Mouse (Mus musculus): Measurements from ENCODE around the gene Tenm4. TPM values are rescaled to one million over a fixed set of nuclear protein-coding genes. Genes with fewer than 3 reads are reported as not detected.

The Tenm4 gene
- polyA plus RNA-seq, 1 experiment from 2014 or later: 11.4 TPM

DNA sequence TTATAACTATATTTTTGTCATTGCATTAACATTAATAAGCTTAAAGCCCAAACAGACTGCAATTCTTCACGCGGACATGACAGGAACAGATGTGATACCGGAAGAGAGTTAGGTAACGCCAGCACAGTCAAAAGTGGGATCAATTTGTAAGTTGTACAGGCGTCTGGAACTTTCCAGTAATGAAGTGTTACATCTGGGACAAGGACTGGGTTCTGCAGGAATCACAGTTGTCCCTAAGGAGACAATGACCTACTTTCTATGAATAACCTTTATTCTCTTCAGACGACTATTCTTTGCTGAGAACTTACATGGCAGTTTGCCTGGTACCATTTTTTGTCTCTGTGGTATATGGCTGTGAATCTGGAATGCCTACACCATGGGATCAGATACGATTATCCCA is 214.8 kb downstream of the Tenm4 start:
- H3K27ac ChIP-seq (ENCODE audit: low read depth, low read length): no peak overlapping the region
- 83% methylated on average over 7 of the region's 7 CpGs for WGBS (ENCODE audit: insufficient replicate concordance)
- no peaks in the 10 kb centered on the region for H3K9me3 ChIP-seq (replicated peaks; ENCODE audit: control insufficient read depth, low read length)
- no peak for ATAC-seq (replicated peaks; ENCODE audit: insufficient number of reproducible peaks, low FRiP score, low TSS enrichment)
- H3K4me3 ChIP-seq (ENCODE audit: low read depth, low read length): no peak overlapping the region
- no peak overlapping the region for H3K4me2 ChIP-seq
- H3K4me1 ChIP-seq (ENCODE audit: control insufficient read depth, insufficient read depth, low read length): no peaks in the 10 kb centered on the region
- no peaks in the 10 kb centered on the region for H3K27me3 ChIP-seq (ENCODE audit: control insufficient read depth, insufficient read depth, low read length)
- H3K9ac ChIP-seq (ENCODE audit: low read depth, low read length): no peak overlapping the region
- no peaks in the 10 kb centered on the region for H3K36me3 ChIP-seq (ENCODE audit: control insufficient read depth, insufficient read depth, low read length)

DNA sequence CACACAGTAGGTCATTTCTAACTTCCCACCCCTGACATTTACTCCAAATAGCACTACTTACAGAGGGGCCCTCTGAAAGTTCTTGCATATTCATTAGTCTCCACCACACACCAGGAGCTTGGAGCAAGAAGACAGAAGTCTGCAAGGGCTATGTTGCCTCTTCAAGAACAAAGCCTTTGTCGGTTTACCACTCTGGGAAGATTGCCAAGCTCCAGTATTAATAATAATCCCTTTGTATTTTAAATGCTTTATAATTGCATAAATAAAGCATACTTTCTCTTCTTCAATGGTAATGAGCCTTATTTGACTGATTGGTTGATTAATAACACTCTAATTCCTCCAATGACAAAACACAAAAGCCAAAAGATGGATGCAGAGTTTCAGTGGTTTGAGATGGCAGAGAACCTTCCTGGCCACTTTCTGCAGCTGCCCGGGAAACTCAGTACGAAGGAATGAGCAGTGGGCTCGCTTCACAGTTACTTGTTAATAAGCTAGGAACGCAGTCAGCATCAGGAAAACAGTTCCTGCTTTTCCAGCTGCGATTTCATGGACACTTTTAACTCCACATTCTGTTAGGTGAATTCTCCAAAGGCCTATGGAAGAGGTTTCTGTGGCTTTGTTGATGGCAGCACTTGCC is 219.1 kb downstream of the Tenm4 start:
- no peak for ATAC-seq (replicated peaks; ENCODE audit: insufficient number of reproducible peaks, low FRiP score, low TSS enrichment)
- no peak overlapping the region for H3K9ac ChIP-seq (ENCODE audit: low read depth, low read length)
- H3K4me3 ChIP-seq (ENCODE audit: low read depth, low read length): no peak overlapping the region
- no peak overlapping the region for H3K27ac ChIP-seq (ENCODE audit: low read depth, low read length)
- H3K4me2 ChIP-seq: no peak overlapping the region
- H3K36me3 ChIP-seq (ENCODE audit: control insufficient read depth, insufficient read depth, low read length): no peaks in the 10 kb centered on the region
- H3K4me1 ChIP-seq (ENCODE audit: control insufficient read depth, insufficient read depth, low read length): no peaks in the 10 kb centered on the region
- H3K9me3 ChIP-seq (replicated peaks; ENCODE audit: control insufficient read depth, low read length): no peaks in the 10 kb centered on the region
- WGBS (ENCODE audit: insufficient replicate concordance): 73% methylated on average over 6 of the region's 6 CpGs
- H3K27me3 ChIP-seq (ENCODE audit: control insufficient read depth, insufficient read depth, low read length): no peaks in the 10 kb centered on the region

DNA sequence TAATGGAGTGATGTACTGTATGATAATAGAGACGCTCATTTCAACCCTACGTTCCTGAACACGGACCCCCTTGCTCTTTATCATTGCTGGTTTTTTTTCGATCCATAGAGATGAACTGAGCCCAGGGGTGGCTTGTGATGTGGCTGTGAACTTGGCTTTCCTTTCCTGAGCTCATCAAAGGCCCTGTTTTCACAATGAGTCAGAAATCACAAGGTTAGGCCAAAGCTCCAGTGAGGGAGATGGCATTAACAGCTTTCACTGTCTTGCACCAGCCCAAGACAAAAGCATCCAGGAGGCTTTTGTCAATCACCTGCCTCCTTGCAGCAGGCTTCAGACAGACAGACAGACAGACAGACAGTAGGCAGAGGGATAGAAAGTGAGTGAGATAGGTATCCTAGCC is 219.8 kb downstream of the Tenm4 start:
- Histone ChIP-seq H3K4me2 (no peak overlapping the region), H3K9me3 (replicated peaks; ENCODE audit: control insufficient read depth, low read length) (no peaks in the 10 kb centered on the region), H3K36me3 (ENCODE audit: control insufficient read depth, insufficient read depth, low read length) (no peaks in the 10 kb centered on the region), H3K27me3 (ENCODE audit: control insufficient read depth, insufficient read depth, low read length) (no peaks in the 10 kb centered on the region), H3K9ac (ENCODE audit: low read depth, low read length) (no peak overlapping the region), H3K4me3 (ENCODE audit: low read depth, low read length) (no peak overlapping the region), H3K27ac (ENCODE audit: low read depth, low read length) (no peak overlapping the region), H3K4me1 (ENCODE audit: control insufficient read depth, insufficient read depth, low read length) (no peaks in the 10 kb centered on the region)
- 75% methylated on average over 4 of the region's 4 CpGs for WGBS (ENCODE audit: insufficient replicate concordance)
- no peak for ATAC-seq (replicated peaks; ENCODE audit: insufficient number of reproducible peaks, low FRiP score, low TSS enrichment)

DNA sequence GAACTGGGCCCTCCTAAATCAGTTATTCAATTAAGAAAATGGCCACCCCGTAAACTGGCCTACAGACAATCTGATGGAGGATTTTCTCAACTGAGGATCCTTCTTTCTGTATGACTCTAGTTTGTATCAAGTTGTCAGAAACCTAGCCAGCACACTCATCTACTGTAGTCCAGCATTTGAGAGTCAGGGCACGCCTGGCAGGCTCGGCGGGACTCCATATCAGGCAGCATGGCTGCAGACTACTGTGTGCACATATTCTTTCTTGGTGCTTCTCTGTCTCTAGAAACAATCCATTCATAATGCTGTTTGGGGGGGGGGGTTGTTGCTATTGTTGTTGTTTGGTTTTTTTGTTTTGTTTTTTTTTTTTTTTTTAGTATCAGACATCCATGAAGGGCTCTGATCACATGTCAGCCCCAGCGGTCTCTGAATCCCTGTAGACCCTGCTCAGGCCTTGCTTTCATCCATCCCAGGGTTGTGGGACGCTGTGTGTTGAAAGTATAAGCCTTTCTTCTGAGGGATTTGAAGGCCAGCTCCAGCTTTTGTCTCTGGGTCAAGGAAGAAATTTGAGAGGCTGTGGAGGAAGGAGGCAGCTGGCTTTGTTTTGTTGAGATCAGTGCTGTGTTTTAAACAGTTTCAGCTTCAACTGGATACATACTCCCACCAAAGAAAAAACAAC is 220.9 kb downstream of the Tenm4 start:
- Histone ChIP-seq H3K4me3 (ENCODE audit: low read depth, low read length) (no peak overlapping the region), H3K4me1 (ENCODE audit: control insufficient read depth, insufficient read depth, low read length) (no peaks in the 10 kb centered on the region), H3K9ac (ENCODE audit: low read depth, low read length) (no peak overlapping the region), H3K27ac (ENCODE audit: low read depth, low read length) (no peak overlapping the region), H3K36me3 (ENCODE audit: control insufficient read depth, insufficient read depth, low read length) (no peaks in the 10 kb centered on the region), H3K27me3 (ENCODE audit: control insufficient read depth, insufficient read depth, low read length) (no peaks in the 10 kb centered on the region), H3K9me3 (replicated peaks; ENCODE audit: control insufficient read depth, low read length) (no peaks in the 10 kb centered on the region), H3K4me2 (no peak overlapping the region)
- 83% methylated on average over 6 of the region's 6 CpGs for WGBS (ENCODE audit: insufficient replicate concordance)
- ATAC-seq (replicated peaks; ENCODE audit: insufficient number of reproducible peaks, low FRiP score, low TSS enrichment): no peak

DNA sequence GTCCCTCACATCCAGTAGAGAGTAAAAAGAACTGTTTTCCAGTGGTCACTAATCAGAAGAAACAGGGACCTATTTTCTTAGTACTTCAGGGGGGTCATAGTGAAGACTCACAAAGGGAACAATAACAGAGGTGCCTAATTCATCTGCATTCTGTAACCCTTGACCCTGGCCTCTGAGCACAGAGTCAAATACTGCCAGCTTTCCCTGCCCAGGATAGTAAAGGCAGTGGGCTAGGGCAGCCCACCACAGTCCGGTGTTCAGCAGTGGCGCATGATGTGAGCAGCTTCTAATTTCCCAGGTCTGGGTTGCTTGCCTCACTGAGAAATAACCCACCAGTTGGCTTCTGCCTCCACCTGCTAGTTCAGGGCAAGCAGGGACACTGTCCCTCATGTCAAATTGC is 221.6 kb downstream of the Tenm4 start:
- no peak overlapping the region for H3K9ac ChIP-seq (ENCODE audit: low read depth, low read length)
- H3K4me1 ChIP-seq (ENCODE audit: control insufficient read depth, insufficient read depth, low read length): no peaks in the 10 kb centered on the region
- ATAC-seq (replicated peaks; ENCODE audit: insufficient number of reproducible peaks, low FRiP score, low TSS enrichment): no peak
- H3K27me3 ChIP-seq (ENCODE audit: control insufficient read depth, insufficient read depth, low read length): peaks cover 3% of the 10 kb centered on the region; the same call in 1 of the 2 replicates
- no peak overlapping the region for H3K27ac ChIP-seq (ENCODE audit: low read depth, low read length)
- H3K9me3 ChIP-seq (replicated peaks; ENCODE audit: control insufficient read depth, low read length): no peaks in the 10 kb centered on the region
- H3K36me3 ChIP-seq (ENCODE audit: control insufficient read depth, insufficient read depth, low read length): no peaks in the 10 kb centered on the region
- no peak overlapping the region for H3K4me2 ChIP-seq
- no peak overlapping the region for H3K4me3 ChIP-seq (ENCODE audit: low read depth, low read length)
- 87% methylated on average over 2 of the region's 2 CpGs for WGBS (ENCODE audit: insufficient replicate concordance)

DNA sequence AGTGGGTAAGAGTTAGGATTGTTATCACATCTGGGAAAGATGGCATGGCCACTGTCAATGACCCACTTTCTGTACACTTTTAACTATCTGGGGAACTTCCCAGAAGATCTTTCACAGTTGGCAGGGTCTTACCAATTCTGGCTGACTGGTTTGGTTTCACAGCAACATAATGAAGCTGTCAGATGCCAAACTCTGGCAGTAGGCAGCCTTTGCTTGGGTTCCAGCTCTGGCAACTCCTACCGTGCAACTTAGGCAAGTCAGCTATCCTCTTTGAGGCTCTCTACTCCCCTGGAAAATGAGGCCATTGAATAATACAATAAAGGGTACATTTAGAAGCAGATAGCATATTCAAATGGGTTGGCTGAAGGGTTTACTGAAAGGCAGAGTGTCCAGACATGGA is 226.9 kb downstream of the Tenm4 start:
- Histone ChIP-seq H3K4me3 (ENCODE audit: low read depth, low read length) (no peak overlapping the region), H3K4me1 (ENCODE audit: control insufficient read depth, insufficient read depth, low read length) (peaks cover 4% of the 10 kb centered on the region; the same call in 1 of the 2 replicates), H3K27ac (ENCODE audit: low read depth, low read length) (no peak overlapping the region), H3K9me3 (replicated peaks; ENCODE audit: control insufficient read depth, low read length) (no peaks in the 10 kb centered on the region), H3K36me3 (ENCODE audit: control insufficient read depth, insufficient read depth, low read length) (no peaks in the 10 kb centered on the region), H3K27me3 (ENCODE audit: control insufficient read depth, insufficient read depth, low read length) (peaks cover 7% of the 10 kb centered on the region; the same call in 1 of the 2 replicates), H3K9ac (ENCODE audit: low read depth, low read length) (no peak overlapping the region), H3K4me2 (no peak overlapping the region)
- WGBS (ENCODE audit: insufficient replicate concordance): 86% methylated on average over 1 of the region's 1 CpGs
- no peak for ATAC-seq (replicated peaks; ENCODE audit: insufficient number of reproducible peaks, low FRiP score, low TSS enrichment)

DNA sequence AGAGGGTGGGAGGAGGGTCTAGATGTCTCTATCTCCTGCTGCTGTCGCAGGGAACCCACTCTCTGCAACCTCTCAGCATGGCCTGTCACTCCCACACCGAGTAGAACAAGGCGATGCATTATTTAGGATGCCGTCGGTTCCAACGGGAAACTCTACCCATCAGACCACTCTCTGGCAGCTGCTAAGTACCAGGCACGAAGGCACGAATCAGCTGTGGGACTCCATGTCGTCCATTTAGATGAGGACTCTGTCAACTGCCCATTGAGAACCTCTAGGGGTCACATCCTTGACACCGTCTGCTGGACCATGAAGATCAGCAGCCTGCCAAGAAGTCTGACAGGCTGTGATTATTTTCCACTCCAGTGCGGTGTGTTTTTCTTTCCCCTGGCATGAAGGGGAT is 229.4 kb downstream of the Tenm4 start:
- no peaks in the 10 kb centered on the region for H3K36me3 ChIP-seq (ENCODE audit: control insufficient read depth, insufficient read depth, low read length)
- no peak for ATAC-seq (replicated peaks; ENCODE audit: insufficient number of reproducible peaks, low FRiP score, low TSS enrichment)
- no peak overlapping the region for H3K4me3 ChIP-seq (ENCODE audit: low read depth, low read length)
- WGBS (ENCODE audit: insufficient replicate concordance): 19% methylated on average over 11 of the region's 11 CpGs
- no peak overlapping the region for H3K27ac ChIP-seq (ENCODE audit: low read depth, low read length)
- peaks cover 7% of the 10 kb centered on the region; the same call in 1 of the 2 replicates for H3K27me3 ChIP-seq (ENCODE audit: control insufficient read depth, insufficient read depth, low read length)
- H3K9ac ChIP-seq (ENCODE audit: low read depth, low read length): no peak overlapping the region
- no peak overlapping the region for H3K4me2 ChIP-seq
- H3K9me3 ChIP-seq (replicated peaks; ENCODE audit: control insufficient read depth, low read length): no peaks in the 10 kb centered on the region
- H3K4me1 ChIP-seq (ENCODE audit: control insufficient read depth, insufficient read depth, low read length): peaks cover 4% of the 10 kb centered on the region; the same call in 1 of the 2 replicates

DNA sequence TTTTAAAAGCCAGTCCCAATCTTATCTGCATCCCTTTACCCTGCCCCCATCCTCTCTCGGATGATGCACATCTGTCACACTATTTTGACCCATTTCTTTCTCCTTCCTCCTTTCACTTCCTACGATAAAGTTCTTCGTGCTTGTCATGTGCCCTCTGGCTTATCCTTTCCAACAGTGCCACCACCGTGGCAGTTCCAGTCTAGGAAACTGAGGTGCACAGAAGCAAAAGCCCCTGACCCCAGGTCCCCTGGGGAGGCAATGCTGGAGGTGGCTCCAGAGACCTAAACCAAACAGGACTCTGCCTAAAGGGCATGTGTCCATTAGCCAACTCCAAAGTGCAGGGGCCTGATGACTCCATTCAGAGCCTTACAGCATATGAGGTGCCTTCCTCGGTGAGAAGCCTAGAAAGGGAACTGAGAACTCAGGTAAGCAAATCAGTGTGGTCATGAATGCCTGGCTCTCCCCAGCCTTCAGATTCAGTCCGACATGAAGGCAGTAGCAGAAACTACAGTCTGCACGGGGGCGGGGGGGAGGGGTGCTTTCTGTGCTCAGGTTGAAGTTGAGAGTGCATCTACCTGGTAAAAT is 235.7 kb downstream of the Tenm4 start:
- Histone ChIP-seq H3K9ac (ENCODE audit: low read depth, low read length) (no peak overlapping the region), H3K27ac (ENCODE audit: low read depth, low read length) (no peak overlapping the region), H3K4me1 (ENCODE audit: control insufficient read depth, insufficient read depth, low read length) (no peaks in the 10 kb centered on the region), H3K27me3 (ENCODE audit: control insufficient read depth, insufficient read depth, low read length) (peaks cover 8% of the 10 kb centered on the region), H3K4me3 (ENCODE audit: low read depth, low read length) (no peak overlapping the region), H3K4me2 (no peak overlapping the region), H3K36me3 (ENCODE audit: control insufficient read depth, insufficient read depth, low read length) (no peaks in the 10 kb centered on the region), H3K9me3 (replicated peaks; ENCODE audit: control insufficient read depth, low read length) (no peaks in the 10 kb centered on the region)
- no peak for ATAC-seq (replicated peaks; ENCODE audit: insufficient number of reproducible peaks, low FRiP score, low TSS enrichment)
- 76% methylated on average over 8 of the region's 8 CpGs for WGBS (ENCODE audit: insufficient replicate concordance)

Data from heart, embryonic 11.5 days (tissue).